Mouse (Mus musculus) left cerebral cortex, postnatal 36 days (tissue): ENCODE measurements around the gene Efna5. TPM values are rescaled to one million over a fixed set of nuclear protein-coding genes. Genes with fewer than 3 reads are reported as not detected.

ENCODE experiments used
- DNase-seq, 2 experiments: peaks; one replicate each; pipeline ENCODE4 v3.0.0; 2021 to 2022; ENCODE audit warnings: low spot score in 2 of 2, mixed read lengths in 1 of 2
- intact Hi-C: fragments of 180-260 bp; cut with DNase I; formaldehyde crosslinking; loops from one replicate; pipeline ENCODE4 v1.15.1; 2025
- total RNA-seq, 2 experiments: library from RNA; stranded (reverse); gene quantifications; 2 replicates each; pipeline ENCODE4 v1.2.3; 2021

Efna5 gene
- total RNA-seq, 2 experiments from 2014 or later, result 35.7 to 37.7 TPM

DNA sequence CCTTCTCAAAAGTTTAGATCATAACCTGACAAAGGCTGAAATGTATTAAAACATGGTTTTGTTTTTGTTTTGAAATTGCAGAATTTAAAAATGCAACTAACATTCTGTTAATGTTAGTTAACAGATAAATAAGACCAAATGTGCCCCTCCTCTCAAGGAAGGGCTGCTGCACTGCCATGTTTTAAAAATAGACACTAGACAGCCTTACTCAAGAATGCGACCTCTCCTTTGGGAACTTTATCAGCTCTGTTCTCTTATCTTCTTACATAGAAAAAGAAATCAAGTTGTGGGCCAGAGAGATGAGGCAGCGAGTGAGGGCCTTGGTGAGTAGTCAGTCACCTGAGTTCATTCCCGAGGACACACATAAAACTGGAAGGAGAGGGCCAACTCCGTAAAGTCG lies 158.2 kb downstream of the Efna5 start:
- intact Hi-C loops, result no loop called here
- DNase-seq, result no peak

- no peak for DNase-seq
- intact Hi-C loops, result no loop called here
These were observed 159.5 kb downstream of the Efna5 start for GRCm38 (mm10) chr17:62721595-62721994.

- DNase-seq, result peak; percentile 33 to 42
- intact Hi-C loops, result no loop called here
These were observed 160.2 kb downstream of the Efna5 start for GRCm38 (mm10) chr17:62720740-62721450.

- no peak for DNase-seq
- intact Hi-C loops, result no loop called here
These were observed 163.5 kb downstream of the Efna5 start for GRCm38 (mm10) chr17:62717426-62718131.

DNA sequence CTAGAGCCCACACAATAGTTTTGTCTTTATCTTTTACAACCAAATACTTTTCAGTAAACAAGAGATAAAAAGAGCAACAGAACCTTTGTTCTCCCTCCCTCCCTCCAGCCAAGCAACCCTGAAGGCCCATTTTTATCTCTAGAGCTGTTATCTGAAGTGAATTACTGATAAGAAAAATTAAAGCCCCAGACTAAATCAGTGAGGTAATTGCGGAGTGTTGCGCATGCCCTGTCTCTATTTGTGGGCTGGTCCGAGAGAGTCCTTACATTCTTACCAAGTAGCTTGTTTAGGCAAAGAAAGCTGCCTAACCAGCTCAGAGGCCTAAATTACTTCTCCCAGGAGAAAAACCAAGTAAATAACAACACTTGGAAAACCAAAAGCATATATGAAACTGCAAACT lies 167.7 kb downstream of the Efna5 start:
- no peak for DNase-seq
- intact Hi-C loops, result no loop called here

DNA sequence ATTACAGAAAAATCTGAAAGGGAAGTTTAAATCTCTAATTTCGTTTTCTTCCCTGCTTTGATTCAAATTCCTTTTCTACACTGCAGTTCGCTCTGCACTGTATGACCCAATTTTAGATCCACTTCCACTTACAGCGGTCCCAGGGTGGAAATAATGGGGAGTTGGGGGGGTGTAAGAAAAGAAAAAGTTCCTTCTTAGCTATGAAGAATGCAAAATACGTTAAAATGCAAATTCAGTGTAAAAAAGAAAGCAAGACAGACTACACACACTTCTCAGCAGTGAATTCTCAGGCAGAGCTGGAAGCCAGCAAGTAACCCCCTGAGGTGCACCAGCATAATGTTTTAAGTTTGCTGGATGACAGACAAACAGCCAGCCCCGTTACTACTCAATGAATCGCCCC lies 174.7 kb downstream of the Efna5 start:
- DNase-seq, result no peak
- intact Hi-C loops, result no loop called here

GRCm38 (mm10) chr17:62702020-62702814 lies 178.9 kb downstream of the Efna5 start:
- DNase-seq, result no peak
- intact Hi-C loops, result no loop called here

GRCm38 (mm10) chr17:62700791-62701602 lies 180.1 kb downstream of the Efna5 start:
- intact Hi-C loops, result no loop called here
- DNase-seq, result no peak

- DNase-seq, result no peak
These were observed 186.1 kb downstream of the Efna5 start for GRCm38 (mm10) chr17:62694958-62695437.

GRCm38 (mm10) chr17:62692242-62692641 lies 188.9 kb downstream of the Efna5 start:
- no peak for DNase-seq
- intact Hi-C loops, result no loop called here

More at GRCm38 (mm10) chr17:62694958-62695437, 186.1 kb downstream of the Efna5 start:
- intact Hi-C loops, result no loop called here

GRCm38 (mm10) chr17:62691201-62691715 lies 189.9 kb downstream of the Efna5 start:
- intact Hi-C loops, result no loop called here
- no peak for DNase-seq

- DNase-seq, result no peak
- intact Hi-C loops, result no loop called here
These were observed 190.9 kb downstream of the Efna5 start for GRCm38 (mm10) chr17:62690256-62690655.

DNA sequence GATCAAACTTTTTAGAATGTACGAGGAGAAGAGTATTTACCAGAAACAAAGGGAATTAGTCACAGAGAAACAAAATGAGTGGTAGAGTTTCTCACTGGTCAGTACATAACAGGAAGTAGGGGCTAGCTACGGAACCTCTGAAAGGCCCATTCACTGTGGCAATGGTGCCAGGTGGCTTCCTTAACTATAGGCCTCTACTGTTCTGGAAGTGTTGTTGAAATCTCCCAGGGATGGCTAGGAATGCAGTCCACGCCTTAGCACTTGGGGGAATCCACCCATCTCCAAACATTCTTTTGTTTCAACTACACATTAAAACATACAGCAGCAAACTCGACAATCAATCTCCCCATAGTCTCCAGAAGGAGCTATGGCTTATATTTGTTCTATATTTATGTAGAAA lies 191.5 kb downstream of the Efna5 start:
- intact Hi-C loops, result no loop called here
- no peak for DNase-seq

- intact Hi-C loops, result no loop called here
- DNase-seq, result peak in 1 of 2 experiments; percentile 16
These were observed 193.7 kb downstream of the Efna5 start for GRCm38 (mm10) chr17:62687369-62687768.

GRCm38 (mm10) chr17:62685181-62685580 lies 195.9 kb downstream of the Efna5 start:
- no peak for DNase-seq
- intact Hi-C loops, result no loop called here

- intact Hi-C loops, result no loop called here
- no peak for DNase-seq
These were observed 198.0 kb downstream of the Efna5 start for GRCm38 (mm10) chr17:62683142-62683541.

DNA sequence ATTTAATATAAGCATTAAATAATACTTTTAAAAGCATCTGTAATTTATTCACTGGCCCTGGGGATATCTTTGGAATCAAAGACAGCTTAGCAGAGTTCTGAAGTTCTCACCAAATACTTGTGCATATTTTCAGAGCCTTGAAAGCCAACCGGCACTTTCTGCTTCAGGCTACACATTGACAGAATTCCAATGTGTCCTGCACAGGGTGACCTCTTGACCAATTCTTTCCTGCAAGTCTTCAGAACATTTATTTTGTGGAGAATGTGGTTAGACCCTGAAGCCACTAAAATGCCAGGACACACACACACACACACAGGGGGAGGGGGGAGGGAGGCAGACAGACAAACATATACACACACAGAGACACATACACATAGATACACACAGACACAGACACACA lies 199.4 kb downstream of the Efna5 start:
- DNase-seq, result no peak
- intact Hi-C loops, result no loop called here

- intact Hi-C loops, result no loop called here
- no peak for DNase-seq
These were observed 200.4 kb downstream of the Efna5 start for GRCm38 (mm10) chr17:62680737-62681136.

- no peak for DNase-seq
- intact Hi-C loops, result no loop called here
These were observed 204.3 kb downstream of the Efna5 start for GRCm38 (mm10) chr17:62676832-62677231.
